Mouse (Mus musculus): Measurements from ENCODE around the gene Nrp2. TPM values are rescaled to one million over a fixed set of nuclear protein-coding genes. Genes with fewer than 3 reads are reported as not detected.

Nrp2 gene
- polyA plus RNA-seq, 1 experiment from 2014 or later, result 10.5 TPM

GRCm38 (mm10) chr1:62784084-62784392 is 81.0 kb downstream of the Nrp2 start:
- Histone ChIP-seq H3K36me3 (replicated peaks) (0 out of 2 replicates have a peak, but pooled peaks cover 13% of the 10 kb centered on the region), H3K4me1 (peaks cover 15% of the 10 kb centered on the region), H3K9me3 (peaks cover 3% of the 10 kb centered on the region; the same call in 1 of the 2 replicates), H3K27ac (0 out of 2 replicates have a peak overlapping the region, but pooled peaks have one; percentile 35), H3K27me3 (ENCODE audit: poor library complexity, severe bottlenecking) (peaks cover 24% of the 10 kb centered on the region), H3K4me3 (no peak overlapping the region)
- DNase-seq (ENCODE audit: extremely low spot score, low spot score), result no peak
- 80% methylated on average over 5 of the region's 5 CpGs for WGBS

- Histone ChIP-seq H3K4me3 (no peak overlapping the region), H3K4me1 (peaks cover 12% of the 10 kb centered on the region), H3K36me3 (replicated peaks) (0 out of 2 replicates have a peak, but pooled peaks cover 11% of the 10 kb centered on the region), H3K27me3 (ENCODE audit: poor library complexity, severe bottlenecking) (peaks cover 18% of the 10 kb centered on the region), H3K9me3 (peaks cover 3% of the 10 kb centered on the region; the same call in 1 of the 2 replicates), H3K27ac (no peak overlapping the region)
- DNase-seq (ENCODE audit: extremely low spot score, low spot score), result peak; percentile 61
- 18% methylated on average over 5 of the region's 5 CpGs for WGBS
Observed at GRCm38 (mm10) chr1:62786255-62786654, 83.2 kb downstream of the Nrp2 start.

GRCm38 (mm10) chr1:62787546-62787945 is 84.5 kb downstream of the Nrp2 start:
- Histone ChIP-seq H3K4me1 (peaks cover 12% of the 10 kb centered on the region), H3K27ac (no peak overlapping the region), H3K4me3 (no peak overlapping the region), H3K9me3 (peaks cover 3% of the 10 kb centered on the region; the same call in 1 of the 2 replicates), H3K36me3 (replicated peaks) (0 out of 2 replicates have a peak, but pooled peaks cover 11% of the 10 kb centered on the region), H3K27me3 (ENCODE audit: poor library complexity, severe bottlenecking) (peaks cover 11% of the 10 kb centered on the region)
- DNase-seq (ENCODE audit: extremely low spot score, low spot score), result no peak
- 89% methylated on average over 10 of the region's 10 CpGs for WGBS

GRCm38 (mm10) chr1:62794223-62794895 is 91.3 kb downstream of the Nrp2 start:
- peaks cover 27% of the 10 kb centered on the region for H3K4me1 ChIP-seq
- peak; percentile 59 for DNase-seq (ENCODE audit: extremely low spot score, low spot score)
- H3K36me3 ChIP-seq (replicated peaks), result no peaks in the 10 kb centered on the region
- peak overlapping the region; percentile 11 for H3K27ac ChIP-seq
- peak overlapping the region; percentile 33 for H3K4me3 ChIP-seq
- peaks cover 36% of the 10 kb centered on the region for H3K27me3 ChIP-seq (ENCODE audit: poor library complexity, severe bottlenecking)
- no peaks in the 10 kb centered on the region for H3K9me3 ChIP-seq
- WGBS, result 23% methylated on average over 19 of the region's 19 CpGs

- Histone ChIP-seq H3K9me3 (no peaks in the 10 kb centered on the region), H3K27me3 (ENCODE audit: poor library complexity, severe bottlenecking) (peaks cover 36% of the 10 kb centered on the region), H3K4me1 (peaks cover 27% of the 10 kb centered on the region), H3K27ac (peak overlapping the region; percentile 11; the same call in 1 of the 2 replicates), H3K4me3 (peak overlapping the region; percentile 33), H3K36me3 (replicated peaks) (no peaks in the 10 kb centered on the region)
- WGBS, result 49% methylated on average over 2 of the region's 2 CpGs
- no peak for DNase-seq (ENCODE audit: extremely low spot score, low spot score)
Observed at GRCm38 (mm10) chr1:62794896-62795255, 91.8 kb downstream of the Nrp2 start.

GRCm38 (mm10) chr1:62795307-62796037 is 92.4 kb downstream of the Nrp2 start:
- H3K4me1 ChIP-seq, result peaks cover 27% of the 10 kb centered on the region
- H3K4me3 ChIP-seq, result peak overlapping the region; percentile 50
- H3K9me3 ChIP-seq, result no peaks in the 10 kb centered on the region
- no peaks in the 10 kb centered on the region for H3K36me3 ChIP-seq (replicated peaks)
- peaks cover 36% of the 10 kb centered on the region for H3K27me3 ChIP-seq (ENCODE audit: poor library complexity, severe bottlenecking)
- 19% methylated on average over 28 of the region's 28 CpGs for WGBS
- DNase-seq (ENCODE audit: extremely low spot score, low spot score), result peak; percentile 72
- peak overlapping the region; percentile 81 for H3K27ac ChIP-seq

- Histone ChIP-seq H3K27ac (peak overlapping the region; percentile 81), H3K4me3 (peak overlapping the region; percentile 50)
- WGBS, result 53% methylated on average over 9 of the region's 9 CpGs
Observed at GRCm38 (mm10) chr1:62796038-62796647, 93.1 kb downstream of the Nrp2 start.

GRCm38 (mm10) chr1:62799427-62799826 is 96.3 kb downstream of the Nrp2 start:
- WGBS, result 62% methylated on average over 4 of the region's 4 CpGs
- Histone ChIP-seq H3K4me1 (peaks cover 27% of the 10 kb centered on the region), H3K27ac (no peak overlapping the region), H3K27me3 (ENCODE audit: poor library complexity, severe bottlenecking) (peaks cover 17% of the 10 kb centered on the region; the same call in 1 of the 2 replicates), H3K4me3 (no peak overlapping the region), H3K9me3 (no peaks in the 10 kb centered on the region), H3K36me3 (replicated peaks) (no peaks in the 10 kb centered on the region)
- no peak for DNase-seq (ENCODE audit: extremely low spot score, low spot score)

More at GRCm38 (mm10) chr1:62796038-62796647, 93.1 kb downstream of the Nrp2 start:
- peaks cover 28% of the 10 kb centered on the region for H3K4me1 ChIP-seq
- H3K9me3 ChIP-seq, result no peaks in the 10 kb centered on the region
- no peaks in the 10 kb centered on the region for H3K36me3 ChIP-seq (replicated peaks)
- DNase-seq (ENCODE audit: extremely low spot score, low spot score), result no peak
- peaks cover 36% of the 10 kb centered on the region for H3K27me3 ChIP-seq (ENCODE audit: poor library complexity, severe bottlenecking)

GRCm38 (mm10) chr1:62800351-62800750 is 97.3 kb downstream of the Nrp2 start:
- Histone ChIP-seq H3K9me3 (no peaks in the 10 kb centered on the region), H3K36me3 (replicated peaks) (no peaks in the 10 kb centered on the region), H3K4me3 (no peak overlapping the region), H3K27me3 (ENCODE audit: poor library complexity, severe bottlenecking) (peaks cover 17% of the 10 kb centered on the region; the same call in 1 of the 2 replicates), H3K4me1 (peaks cover 17% of the 10 kb centered on the region), H3K27ac (no peak overlapping the region)
- WGBS, result 91% methylated on average over 5 of the region's 5 CpGs
- DNase-seq (ENCODE audit: extremely low spot score, low spot score), result no peak

GRCm38 (mm10) chr1:62801429-62801828 is 98.3 kb downstream of the Nrp2 start:
- Histone ChIP-seq H3K27me3 (ENCODE audit: poor library complexity, severe bottlenecking) (peaks cover 13% of the 10 kb centered on the region; the same call in 1 of the 2 replicates), H3K4me1 (peaks cover 16% of the 10 kb centered on the region), H3K36me3 (replicated peaks) (no peaks in the 10 kb centered on the region), H3K27ac (no peak overlapping the region), H3K4me3 (no peak overlapping the region), H3K9me3 (no peaks in the 10 kb centered on the region)
- WGBS, result 62% methylated on average over 4 of the region's 4 CpGs
- DNase-seq (ENCODE audit: extremely low spot score, low spot score), result no peak

- Histone ChIP-seq H3K27me3 (ENCODE audit: poor library complexity, severe bottlenecking) (0 out of 2 replicates have a peak, but pooled peaks cover 11% of the 10 kb centered on the region), H3K9me3 (no peaks in the 10 kb centered on the region), H3K4me3 (no peak overlapping the region), H3K4me1 (peaks cover 16% of the 10 kb centered on the region), H3K27ac (no peak overlapping the region), H3K36me3 (replicated peaks) (no peaks in the 10 kb centered on the region)
- 90% methylated on average over 3 of the region's 3 CpGs for WGBS
- DNase-seq (ENCODE audit: extremely low spot score, low spot score), result no peak
Observed at GRCm38 (mm10) chr1:62801842-62802241, 98.8 kb downstream of the Nrp2 start.

- H3K4me3 ChIP-seq, result no peak overlapping the region
- no peaks in the 10 kb centered on the region for H3K36me3 ChIP-seq (replicated peaks)
- no peak for DNase-seq (ENCODE audit: extremely low spot score, low spot score)
- H3K9me3 ChIP-seq, result no peaks in the 10 kb centered on the region
- 78% methylated on average over 1 of the region's 1 CpGs for WGBS
- no peak overlapping the region for H3K27ac ChIP-seq
- H3K27me3 ChIP-seq (ENCODE audit: poor library complexity, severe bottlenecking), result no peaks in the 10 kb centered on the region
- H3K4me1 ChIP-seq, result peaks cover 22% of the 10 kb centered on the region
Observed at GRCm38 (mm10) chr1:62803544-62803943, 100.5 kb downstream of the Nrp2 start.

Measured in forebrain, embryonic 10.5 days (tissue).